Mouse (Mus musculus) neural tube, embryonic 14.5 days (tissue): ENCODE measurements around the gene Ssh2. TPM values are rescaled to one million over a fixed set of nuclear protein-coding genes. Genes with fewer than 3 reads are reported as not detected.

Experiments used
- ATAC-seq: fragments of 200-750 bp; cut with Nextera tagmentation; 2 replicates; pipeline ENCODE4 v1.8.0; 2017; ENCODE audit warnings: low read depth, mild to moderate bottlenecking, moderate TSS enrichment, moderate library complexity
- H3K27ac ChIP-seq: fragments of 300-500 bp; sonication (generic); 2 replicates; pipeline ENCODE4 v1.5.1; 2014; ENCODE audit warnings: low read depth, mild to moderate bottlenecking, control low read depth, low read length, moderate library complexity, mixed read lengths
- H3K27me3 ChIP-seq: fragments of 300-500 bp; sonication (generic); 2 replicates; pipeline ENCODE4 v1.6.1; 2014; ENCODE audit warnings: low read length; ENCODE audit not compliant: control insufficient read depth, insufficient read depth
- H3K36me3 ChIP-seq: fragments of 300-500 bp; sonication (generic); 2 replicates; pipeline ENCODE4 v1.6.1; 2014; ENCODE audit warnings: low read length, mixed read lengths; ENCODE audit not compliant: control insufficient read depth, insufficient read depth
- H3K4me1 ChIP-seq: fragments of 300-500 bp; sonication (generic); 2 replicates; pipeline ENCODE4 v1.6.1; 2014; ENCODE audit warnings: low read length; ENCODE audit not compliant: control insufficient read depth, insufficient read depth
- H3K4me2 ChIP-seq: fragments of 300-500 bp; sonication (generic); 2 replicates; pipeline ENCODE4 v1.6.1; 2014; ENCODE audit warnings: mild to moderate bottlenecking, low read depth, low read length, control low read depth
- H3K4me3 ChIP-seq: fragments of 300-500 bp; sonication (generic); 2 replicates; pipeline ENCODE4 v1.5.1; 2014; ENCODE audit warnings: low read depth, low read length, control low read depth, mixed read lengths
- H3K9ac ChIP-seq: fragments of 300-500 bp; sonication (generic); replicated peaks from 2 replicates; pipeline ENCODE4 v1.6.1; 2014; ENCODE audit warnings: low read depth, mild to moderate bottlenecking, control low read depth, low read length, mixed read lengths
- H3K9me3 ChIP-seq: fragments of 300-500 bp; sonication (generic); 2 replicates; pipeline ENCODE4 v1.6.1; 2016; ENCODE audit warnings: low read length; ENCODE audit not compliant: control insufficient read depth
- WGBS: fragments of 180-500 bp; shearing (Covaris S2); extraction: QIAGEN DNeasy Blood & Tissue Kit; methylation state at CpG from one replicate; pipeline ENCODE4 v1.1.7; 2014; 5-methylcytosine and 5-hydroxymethylcytosine counted together
- polyA plus RNA-seq: library from polyadenylated mRNA; unstranded; fragments of >200 nt; fragmentation: Nextera tagmentation; extraction: Ambion mirVana; gene quantifications from 2 replicates; pipeline ENCODE4 v1.2.1, GENCODE M21; 2014

Gene Ssh2
- polyA plus RNA-seq = 21.9 and 24.6 TPM in 2 replicates

DNA sequence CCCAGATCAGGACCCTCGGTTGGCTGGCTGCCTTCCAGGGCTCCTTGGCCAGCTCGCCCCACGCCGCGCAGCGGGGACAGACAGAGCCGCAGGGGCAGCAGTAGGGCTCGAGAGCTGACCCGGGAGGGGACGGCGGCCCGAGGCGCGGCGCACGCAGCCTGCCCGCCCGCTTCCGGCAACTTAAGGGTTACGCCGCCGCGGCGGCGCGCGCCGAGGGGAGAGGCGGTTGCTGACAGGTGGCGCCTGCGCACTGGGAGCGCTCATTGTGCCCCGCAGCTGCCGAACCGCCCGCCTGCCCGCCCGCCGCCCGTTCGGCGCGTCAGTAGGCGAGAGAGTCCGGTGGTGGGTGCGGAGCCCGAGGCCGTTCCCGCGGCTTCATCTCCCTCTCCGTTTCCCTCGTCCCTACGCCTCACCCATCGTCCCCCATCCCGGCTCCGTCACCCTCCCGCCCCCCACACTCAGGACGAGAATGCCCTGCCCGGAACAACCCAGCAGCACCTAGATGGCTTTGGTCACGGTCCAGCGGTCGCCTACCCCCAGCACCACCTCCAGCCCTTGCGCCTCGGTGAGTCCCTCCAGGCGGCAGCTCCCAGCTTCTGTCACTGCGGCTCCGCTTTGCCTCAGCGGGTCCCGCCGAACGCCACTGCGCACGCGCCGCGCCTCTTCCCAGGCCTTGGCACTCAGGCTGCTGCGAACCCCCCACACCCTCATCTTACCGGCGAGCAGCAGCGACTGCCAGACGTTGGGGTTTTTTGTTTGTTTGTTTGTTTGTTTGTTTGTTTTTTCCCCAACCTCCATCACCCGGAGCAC, at the start of gene Ssh2:
TSS of gene Ssh2 (plus strand) at position 337 of the 810 bp plus-strand sequence.
- H3K9ac ChIP-seq = peak within 1 kb of the TSS; percentile 96
- no peaks in the 10 kb centered on the region for H3K36me3 ChIP-seq
- H3K27me3 ChIP-seq = no peaks in the 10 kb centered on the region
- no peaks in the 10 kb centered on the region for H3K9me3 ChIP-seq
- H3K27ac ChIP-seq = peak within 1 kb of the TSS; percentile 99
- ATAC-seq = peak; percentile 90
- under 1% methylated on average over 46 of the region's 82 CpGs for WGBS
- peaks cover 9% of the 10 kb centered on the region for H3K4me1 ChIP-seq
- H3K4me2 ChIP-seq = peak within 1 kb of the TSS; percentile 85
- H3K4me3 ChIP-seq = peak within 1 kb of the TSS; percentile 77

DNA sequence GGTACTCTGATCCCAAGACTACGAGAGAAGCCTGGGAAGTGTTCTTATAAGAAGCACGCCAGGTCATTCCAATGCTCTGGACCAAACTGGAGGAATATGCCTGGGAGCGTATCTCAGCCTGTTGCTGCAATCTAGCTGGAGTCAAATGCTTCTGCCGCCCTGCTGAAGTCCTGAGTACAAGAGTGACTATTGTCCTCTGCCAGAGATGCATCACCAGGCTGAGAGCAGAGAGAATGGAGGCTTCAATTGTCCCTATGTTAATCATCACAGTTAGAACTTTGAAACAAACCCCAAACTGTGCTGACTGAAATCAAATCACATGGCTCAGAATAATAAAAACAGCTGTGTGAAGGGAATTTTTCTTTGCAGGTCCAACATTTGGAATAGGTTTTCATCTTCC, 42.4 kb upstream of the Ssh2 start:
- Histone ChIP-seq H3K36me3 (no peaks in the 10 kb centered on the region), H3K4me3 (no peak overlapping the region), H3K27me3 (no peaks in the 10 kb centered on the region), H3K4me1 (no peaks in the 10 kb centered on the region), H3K27ac (no peak overlapping the region), H3K9ac (no peak overlapping the region), H3K4me2 (no peak overlapping the region), H3K9me3 (no peaks in the 10 kb centered on the region)
- 52% methylated on average over 4 of the region's 4 CpGs for WGBS
- no peak for ATAC-seq

DNA sequence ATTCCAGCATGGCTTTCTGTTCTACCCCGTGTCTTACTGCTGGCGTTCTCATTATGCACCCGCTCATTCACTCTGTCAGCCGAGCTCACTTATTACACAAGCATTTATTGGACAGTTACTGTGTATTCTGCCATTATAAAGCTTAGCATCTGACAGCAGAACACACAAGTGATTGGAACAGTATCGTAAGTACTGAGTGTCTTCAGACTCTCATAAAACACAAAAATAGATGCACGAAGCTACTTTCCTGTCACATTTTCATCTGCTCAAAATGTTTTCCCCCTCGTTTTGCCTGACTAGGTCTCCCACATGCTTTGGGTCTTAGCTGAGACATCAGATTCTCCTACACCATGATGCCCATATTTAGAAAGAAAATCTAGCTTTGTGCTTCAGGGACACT, 41.6 kb upstream of the Ssh2 start:
- Histone ChIP-seq H3K27ac (no peak overlapping the region), H3K27me3 (no peaks in the 10 kb centered on the region), H3K36me3 (no peaks in the 10 kb centered on the region), H3K4me3 (no peak overlapping the region), H3K4me2 (no peak overlapping the region), H3K4me1 (no peaks in the 10 kb centered on the region), H3K9me3 (no peaks in the 10 kb centered on the region), H3K9ac (no peak overlapping the region)
- ATAC-seq = no peak
- 64% methylated on average over 7 of the region's 7 CpGs for WGBS

GRCm38 (mm10) chr11:77179771-77180170, 36.3 kb upstream of the Ssh2 start:
- Histone ChIP-seq H3K9me3 (no peaks in the 10 kb centered on the region), H3K27me3 (no peaks in the 10 kb centered on the region), H3K36me3 (no peaks in the 10 kb centered on the region), H3K27ac (no peak overlapping the region), H3K9ac (no peak overlapping the region), H3K4me2 (no peak overlapping the region), H3K4me1 (no peaks in the 10 kb centered on the region), H3K4me3 (no peak overlapping the region)
- WGBS = 89% methylated on average over 3 of the region's 3 CpGs
- ATAC-seq = no peak

DNA sequence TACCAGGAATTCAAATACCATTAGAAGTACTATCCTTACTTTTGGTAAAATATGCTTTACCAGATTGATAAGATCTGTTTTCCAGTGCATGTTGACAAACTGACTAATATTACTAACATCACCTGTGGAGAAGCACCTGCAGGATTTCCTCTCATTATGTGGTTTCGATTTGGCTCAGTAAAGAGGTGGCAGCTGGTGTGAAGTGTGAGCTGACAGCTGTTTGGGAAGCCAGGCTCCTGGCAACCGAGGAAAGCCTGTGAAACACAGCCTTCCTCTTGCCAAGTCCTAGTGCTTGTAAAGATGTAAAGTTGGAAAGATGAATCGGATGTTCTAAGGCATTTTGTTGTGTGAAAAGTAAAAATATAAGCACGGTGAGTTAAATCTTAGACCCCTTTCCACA, 35.2 kb upstream of the Ssh2 start:
- 51% methylated on average over 4 of the region's 4 CpGs for WGBS
- no peaks in the 10 kb centered on the region for H3K36me3 ChIP-seq

DNA sequence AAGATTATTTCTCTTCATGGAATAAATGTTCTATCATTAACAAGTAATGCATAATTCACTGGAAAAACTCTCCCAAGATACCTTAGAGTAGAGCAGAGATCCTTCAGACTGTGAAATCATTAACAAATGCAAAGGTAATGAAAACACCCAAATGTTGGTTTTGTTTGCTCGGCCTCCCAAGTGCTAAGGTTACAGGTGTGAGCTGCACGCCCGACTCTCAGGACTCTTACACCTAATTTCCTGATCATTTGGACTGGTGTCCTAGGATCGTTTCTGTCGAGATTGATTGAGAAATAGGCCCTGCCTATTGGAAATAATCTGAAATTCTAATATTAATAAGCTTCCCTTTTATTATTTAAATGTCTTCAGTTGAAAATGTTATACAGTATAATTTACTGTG, 34.6 kb upstream of the Ssh2 start:
- WGBS = 78% methylated on average over 5 of the region's 5 CpGs
- no peak overlapping the region for H3K27ac ChIP-seq
- H3K9me3 ChIP-seq = no peaks in the 10 kb centered on the region

More for the DNA sequence above, 35.2 kb upstream of the Ssh2 start:
- H3K27me3 ChIP-seq = no peaks in the 10 kb centered on the region
- H3K4me3 ChIP-seq = no peak overlapping the region
- H3K9me3 ChIP-seq = no peaks in the 10 kb centered on the region
- ATAC-seq = no peak
- no peaks in the 10 kb centered on the region for H3K4me1 ChIP-seq
- H3K27ac ChIP-seq = no peak overlapping the region
- no peak overlapping the region for H3K9ac ChIP-seq
- no peak overlapping the region for H3K4me2 ChIP-seq

DNA sequence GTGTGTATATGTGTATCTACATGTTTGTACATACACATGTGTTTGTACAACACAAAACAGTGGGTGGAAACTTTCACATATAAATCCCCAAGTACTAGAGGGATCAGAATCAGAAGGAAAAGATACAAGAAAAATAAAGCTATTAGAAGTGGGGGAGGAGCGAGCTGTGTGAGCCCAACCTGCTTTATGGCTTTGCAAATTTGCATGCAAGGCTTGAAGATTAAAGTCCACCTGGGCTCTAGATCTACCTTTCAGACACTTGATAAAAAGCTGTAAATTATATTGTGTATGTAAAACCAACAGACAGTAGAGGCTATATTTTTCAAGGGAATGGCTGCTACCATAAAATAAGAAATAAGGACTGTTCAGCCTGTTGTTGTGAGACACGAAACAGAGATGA, 34.0 kb upstream of the Ssh2 start:
- no peaks in the 10 kb centered on the region for H3K9me3 ChIP-seq
- H3K4me1 ChIP-seq = no peaks in the 10 kb centered on the region
- H3K27ac ChIP-seq = no peak overlapping the region
- H3K4me3 ChIP-seq = no peak overlapping the region
- 73% methylated on average over 2 of the region's 2 CpGs for WGBS
- H3K9ac ChIP-seq = no peak overlapping the region
- no peak overlapping the region for H3K4me2 ChIP-seq
- no peaks in the 10 kb centered on the region for H3K36me3 ChIP-seq
- no peak for ATAC-seq
- no peaks in the 10 kb centered on the region for H3K27me3 ChIP-seq

More for the DNA sequence above, 34.6 kb upstream of the Ssh2 start:
- Histone ChIP-seq H3K4me3 (no peak overlapping the region), H3K9ac (no peak overlapping the region), H3K27me3 (no peaks in the 10 kb centered on the region), H3K4me1 (no peaks in the 10 kb centered on the region), H3K36me3 (no peaks in the 10 kb centered on the region), H3K4me2 (no peak overlapping the region)
- ATAC-seq = no peak

DNA sequence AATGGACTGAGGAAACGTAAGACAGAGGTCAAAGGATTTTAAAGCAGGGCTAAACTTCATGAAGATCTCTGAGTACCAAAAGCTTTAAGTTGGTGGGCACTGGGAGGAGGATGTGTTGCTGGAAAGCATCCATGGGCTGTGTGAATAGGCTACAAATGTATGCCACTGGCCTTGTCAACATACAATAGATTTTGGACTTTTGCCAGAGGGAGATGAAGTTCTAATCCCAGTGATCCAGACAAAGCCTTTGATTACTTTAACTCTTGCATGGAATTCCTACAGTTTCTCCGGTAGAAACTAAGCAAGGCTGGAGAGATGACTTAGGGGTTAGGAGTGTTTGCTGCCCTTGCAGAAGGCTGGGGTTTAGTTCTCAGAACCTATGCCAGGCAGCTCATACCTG, 33.5 kb upstream of the Ssh2 start:
- no peak overlapping the region for H3K4me2 ChIP-seq
- 41% methylated on average over 2 of the region's 2 CpGs for WGBS
- H3K36me3 ChIP-seq = no peaks in the 10 kb centered on the region
- ATAC-seq = no peak
- no peak overlapping the region for H3K4me3 ChIP-seq
- H3K9me3 ChIP-seq = no peaks in the 10 kb centered on the region
- no peak overlapping the region for H3K9ac ChIP-seq
- H3K4me1 ChIP-seq = no peaks in the 10 kb centered on the region
- H3K27ac ChIP-seq = no peak overlapping the region
- no peaks in the 10 kb centered on the region for H3K27me3 ChIP-seq

DNA sequence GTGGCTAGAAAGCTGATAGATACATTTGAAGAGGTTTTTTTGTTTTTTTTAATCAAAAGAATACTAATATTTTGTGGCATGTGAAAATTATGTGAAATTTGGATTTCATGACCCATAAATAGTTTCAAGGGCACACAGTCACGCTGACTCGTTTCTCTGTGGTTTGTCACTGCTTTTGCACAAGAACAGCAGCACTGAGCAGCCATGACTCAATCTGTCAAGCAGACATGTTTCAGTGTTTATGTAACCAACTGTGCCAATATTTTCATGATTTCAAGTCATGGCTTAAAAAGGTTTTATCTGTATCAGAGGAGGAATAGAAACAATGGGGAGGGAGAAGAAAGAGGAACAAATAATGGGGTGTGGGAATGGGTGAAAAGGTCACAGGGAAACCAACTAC, 31.2 kb upstream of the Ssh2 start:
- 58% methylated on average over 2 of the region's 2 CpGs for WGBS
- H3K9me3 ChIP-seq = no peaks in the 10 kb centered on the region
- no peaks in the 10 kb centered on the region for H3K27me3 ChIP-seq
- H3K27ac ChIP-seq = no peak overlapping the region
- H3K9ac ChIP-seq = no peak overlapping the region
- ATAC-seq = no peak
- H3K4me2 ChIP-seq = no peak overlapping the region
- H3K4me3 ChIP-seq = no peak overlapping the region
- H3K36me3 ChIP-seq = no peaks in the 10 kb centered on the region
- H3K4me1 ChIP-seq = no peaks in the 10 kb centered on the region
